Mouse (Mus musculus): ENCODE measurements around the gene Cfd.
"Not testable (repeated sequence)": the region's sequence is repeated elsewhere in the genome, so short reads cannot be mapped to it uniquely, and the experiment has no call there.

Cfd gene

GRCm38 (mm10) chr10:79884446-79884845 lies 6.2 kb upstream of the Cfd start:
- in situ Hi-C loops (cut with MboI, MseI), result no loop called here

DNA sequence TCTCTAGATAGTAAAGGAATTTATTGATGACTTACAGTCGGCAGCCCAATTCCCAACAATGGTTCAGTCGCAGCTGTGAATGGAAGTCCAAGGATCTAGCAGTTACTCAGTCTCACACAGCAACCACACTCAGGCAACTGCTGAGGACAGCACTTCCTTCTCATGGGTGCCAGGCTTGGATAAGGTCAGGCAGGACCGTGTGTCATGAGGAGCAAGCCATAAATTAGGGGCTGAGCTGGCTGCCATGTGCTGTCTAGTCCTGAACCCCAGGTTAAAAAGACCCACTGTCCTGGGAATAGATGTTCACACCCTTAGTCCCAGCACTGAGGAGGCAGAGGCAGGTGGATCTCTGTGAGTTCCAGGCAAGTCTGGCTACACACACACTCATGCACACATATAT lies 5.7 kb upstream of the Cfd start:
- in situ Hi-C loops (cut with MboI, MseI), result not testable (repeated sequence)

GRCm38 (mm10) chr10:79886054-79886453 lies 4.6 kb upstream of the Cfd start, which contains the start of gene Elane:
Gene Elane, plus strand, starts transcription at chr10:79886247.
- in situ Hi-C loops (cut with MboI, MseI), result no loop called here

DNA sequence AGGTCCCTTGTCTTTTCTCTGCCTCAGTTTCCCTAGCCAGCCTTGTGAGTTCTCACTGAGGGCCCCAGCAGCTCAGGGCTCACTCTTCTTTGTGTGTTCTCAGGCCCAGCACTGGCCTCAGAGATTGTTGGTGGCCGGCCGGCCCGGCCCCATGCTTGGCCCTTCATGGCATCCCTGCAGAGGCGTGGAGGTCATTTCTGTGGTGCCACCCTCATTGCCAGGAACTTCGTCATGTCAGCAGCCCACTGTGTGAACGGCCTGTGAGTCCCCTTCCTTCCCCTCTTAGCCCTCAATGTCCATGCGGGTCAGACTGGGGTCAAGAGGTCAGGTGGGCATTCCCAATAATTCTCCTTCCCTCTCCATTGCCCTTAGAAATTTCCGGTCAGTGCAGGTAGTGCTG lies 4.0 kb upstream of the Cfd start:
- in situ Hi-C loops (cut with MboI, MseI), result no loop called here

GRCm38 (mm10) chr10:79889386-79889785 lies 1.3 kb upstream of the Cfd start:
- in situ Hi-C loops (cut with MboI, MseI), result no loop called here

- in situ Hi-C loops (cut with MboI, MseI), result not testable (repeated sequence)
Observed at GRCm38 (mm10) chr10:79892451-79893118, 1.9 kb downstream of the Cfd start.

GRCm38 (mm10) chr10:79896306-79896705 lies 5.7 kb downstream of the Cfd start:
- in situ Hi-C loops (cut with MboI, MseI), result loop anchor here (5.0 kb wide), 1 partner anchor 41 kb away; no protein-coding TSS in a partner anchor

DNA sequence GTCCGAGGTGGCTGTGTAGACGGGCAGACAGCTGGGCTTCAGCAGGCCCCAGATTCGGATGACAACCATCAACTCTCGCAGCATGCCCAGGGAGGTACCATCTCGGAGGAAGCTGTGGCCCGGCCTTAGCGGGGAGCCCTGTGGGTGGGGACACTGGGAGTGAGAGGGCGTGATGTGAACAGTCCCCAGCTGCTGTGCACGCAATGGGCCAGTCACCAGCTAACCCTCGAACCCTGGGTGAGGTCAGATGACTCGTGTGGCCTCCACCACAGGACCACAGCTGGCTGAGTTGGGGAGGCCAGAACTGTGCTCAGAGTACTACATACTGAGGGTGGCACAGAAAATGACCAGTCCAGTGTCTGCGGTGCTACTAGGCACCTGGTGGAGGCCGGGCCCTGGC lies 6.2 kb downstream of the Cfd start:
- in situ Hi-C loops (cut with MboI, MseI), result loop anchor here (5.0 kb wide), 1 partner anchor 40 kb away; no protein-coding TSS in a partner anchor

DNA sequence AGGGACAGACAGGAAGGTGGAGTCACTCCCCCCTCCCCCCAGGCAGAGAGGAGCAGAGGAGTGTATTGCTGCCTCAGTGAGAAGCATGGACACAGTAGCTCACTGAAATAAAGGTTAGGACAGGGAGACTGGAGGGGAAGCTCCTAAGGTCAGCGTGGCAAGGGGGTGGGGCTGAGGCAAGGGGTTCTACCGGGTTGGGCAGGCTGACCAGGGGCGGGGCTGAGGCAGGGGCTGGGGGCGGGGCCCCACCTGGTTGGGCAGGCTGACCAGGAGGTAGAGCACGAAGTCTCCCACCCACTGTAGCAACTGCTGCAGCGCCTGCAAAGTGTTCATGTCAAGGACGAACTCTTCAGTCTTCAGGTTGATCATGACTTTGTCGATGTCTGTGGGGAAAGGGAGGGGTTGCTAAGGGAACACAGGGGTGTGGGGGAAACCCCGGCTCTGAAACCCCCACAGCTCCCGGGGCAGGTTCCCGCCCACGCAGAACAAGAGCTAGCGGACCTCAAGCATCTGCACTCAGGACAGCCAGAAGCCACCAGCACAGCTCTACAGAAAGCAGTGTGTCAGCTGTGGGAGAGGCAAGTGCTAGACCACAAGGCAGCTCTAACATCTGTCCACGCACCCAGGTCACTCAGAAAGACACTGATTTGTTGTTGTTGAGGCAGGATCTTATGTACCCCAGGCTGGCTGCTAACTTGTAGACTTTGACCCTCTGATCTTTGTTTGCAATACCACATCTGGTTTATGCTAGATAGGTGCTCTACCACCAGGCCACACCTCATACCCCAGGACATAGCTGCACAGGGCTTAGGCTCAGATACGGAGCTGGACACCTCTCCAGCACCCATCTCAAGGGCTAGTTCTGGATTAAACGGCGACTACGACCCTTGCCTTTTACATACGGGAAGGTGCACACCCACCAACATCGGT lies 6.9 kb downstream of the Cfd start:
- in situ Hi-C loops (cut with MboI, MseI), result loop anchor here (5.0 kb wide), 1 partner anchor 40 kb away; no protein-coding TSS in a partner anchor

DNA sequence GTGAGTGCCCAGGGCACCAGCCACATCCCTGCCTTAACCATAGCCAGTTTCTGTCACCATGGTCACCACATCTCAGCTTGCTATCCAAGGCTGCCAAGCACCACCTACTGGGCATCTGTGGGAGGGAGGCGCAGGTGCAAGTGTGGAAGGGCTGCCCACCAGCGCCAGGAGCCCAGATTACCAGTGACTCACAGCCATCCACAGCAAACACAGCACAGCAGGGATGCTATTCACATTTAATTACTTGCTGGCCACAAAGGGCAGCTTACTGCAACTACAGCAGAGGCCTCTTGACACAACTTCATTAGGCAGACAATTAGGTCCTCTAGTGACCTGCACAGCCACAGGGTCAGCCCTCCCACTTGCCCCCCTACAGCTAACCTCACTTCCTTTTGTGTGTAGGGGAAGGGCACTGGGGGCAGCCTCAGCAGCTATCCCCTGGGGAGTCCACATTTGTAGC lies 10.3 kb downstream of the Cfd start:
- in situ Hi-C loops (cut with MboI, MseI), result no loop called here

DNA sequence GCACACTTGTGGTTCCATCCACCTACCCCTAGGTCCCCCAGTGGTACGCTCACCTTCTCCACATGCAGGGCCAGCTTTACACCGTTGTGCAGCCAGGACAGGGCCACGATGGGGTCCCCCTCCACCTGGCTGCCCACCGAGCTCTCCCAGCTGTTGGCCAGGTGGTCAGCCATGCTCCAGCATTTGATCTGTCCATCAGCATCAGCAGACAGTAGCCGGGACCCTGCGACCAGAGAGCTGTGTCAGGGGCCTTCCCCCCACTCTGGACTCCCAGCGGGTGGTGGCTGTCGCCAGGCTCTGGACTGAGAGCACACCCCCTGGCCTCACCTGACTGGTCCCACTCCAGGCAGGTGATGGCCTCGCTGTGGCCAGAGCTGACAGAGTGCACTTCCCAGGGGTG lies 16.1 kb downstream of the Cfd start:
- in situ Hi-C loops (cut with MboI, MseI), result no loop called here

DNA sequence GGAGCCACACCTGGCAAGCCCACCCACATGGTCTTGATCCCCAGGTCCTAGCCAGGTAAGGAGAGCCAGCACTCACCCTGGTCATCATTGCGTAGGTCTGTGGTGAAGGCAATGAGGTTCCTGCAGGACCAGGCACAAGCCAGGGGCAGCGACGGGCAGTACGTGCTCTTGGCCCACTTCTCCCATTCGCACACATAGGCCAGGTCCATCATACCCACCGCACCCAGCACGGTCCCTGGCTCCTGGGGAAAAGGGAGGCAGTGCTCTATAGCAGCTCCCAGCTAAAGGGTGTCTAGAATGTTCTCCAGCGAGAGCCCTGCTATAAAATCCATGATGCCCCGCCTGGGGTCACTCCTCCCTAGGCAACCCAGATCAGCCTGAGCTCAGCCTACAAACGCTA lies 16.8 kb downstream of the Cfd start:
- in situ Hi-C loops (cut with MboI, MseI), result no loop called here

DNA sequence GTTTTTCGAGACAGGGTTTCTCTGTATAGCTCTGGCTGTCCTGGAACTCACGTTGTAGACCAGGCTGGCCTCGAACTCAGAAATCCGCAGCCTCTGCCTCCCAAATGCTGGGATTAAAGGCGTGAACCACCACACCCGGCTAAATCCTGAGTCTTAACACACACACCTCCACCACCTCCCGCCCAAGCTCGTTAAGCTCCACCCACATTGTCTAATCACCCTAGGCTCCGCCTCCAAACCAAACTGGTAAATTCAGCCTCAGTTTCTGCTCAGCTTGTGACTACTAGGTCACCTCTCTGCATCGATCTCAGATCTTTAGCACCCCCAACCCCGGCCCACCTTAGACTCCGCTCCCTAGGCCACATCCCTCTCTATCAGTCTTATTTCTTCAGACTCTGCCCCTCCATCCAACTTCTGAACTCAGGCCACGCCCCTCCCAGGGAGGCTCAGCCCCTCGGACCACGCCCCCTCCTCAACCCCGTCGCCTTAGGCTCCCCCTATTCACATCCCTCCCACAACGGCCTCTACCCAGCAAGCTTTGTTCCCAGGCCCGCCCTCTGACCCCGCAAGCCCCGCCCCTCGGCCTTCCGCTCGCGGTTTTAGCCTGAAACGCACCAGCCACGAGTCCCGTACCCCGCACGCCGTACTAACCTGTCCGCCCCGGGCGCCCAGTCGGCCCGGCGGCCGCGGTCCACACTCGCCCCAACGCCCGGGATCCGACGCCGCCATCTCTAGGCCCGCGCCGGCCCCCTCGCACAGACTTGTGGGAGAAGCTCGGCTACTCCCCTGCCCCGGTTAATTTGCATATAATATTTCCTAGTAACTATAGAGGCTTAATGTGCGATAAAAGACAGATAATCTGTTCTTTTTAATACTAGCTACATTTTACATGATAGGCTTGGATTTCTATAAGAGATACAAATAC lies 17.8 kb downstream of the Cfd start, which contains the start of gene Med16:
Med16 (minus strand) TSS at position 757 of the 925 bp plus-strand sequence.
- in situ Hi-C loops (cut with MboI, MseI), result no loop called here

GRCm38 (mm10) chr10:79909092-79909922 lies 18.7 kb downstream of the Cfd start:
- in situ Hi-C loops (cut with MboI, MseI), result no loop called here

DNA sequence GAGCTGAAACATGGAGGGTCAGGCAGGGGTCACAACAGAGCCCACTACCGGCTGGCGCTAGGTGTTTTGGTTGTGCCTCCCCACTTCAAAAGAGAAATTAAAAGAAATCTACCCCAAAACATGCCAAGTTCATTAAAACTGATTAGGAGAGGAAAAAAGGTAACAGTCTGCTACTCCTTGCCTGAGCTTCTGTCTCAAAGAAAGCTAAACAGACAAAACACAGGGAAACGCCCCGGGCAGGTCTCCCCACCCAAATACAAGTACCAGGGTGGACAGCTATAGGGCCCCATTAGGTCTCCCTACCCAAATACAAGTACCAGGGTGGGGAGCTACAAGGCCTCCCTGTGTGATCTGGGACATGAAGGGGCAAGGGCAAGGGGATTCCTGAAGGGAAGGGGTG lies 19.9 kb downstream of the Cfd start, which contains the start of gene Gm26602:
Gm26602 (plus strand) TSS at position 301 of the 400 bp plus-strand sequence.
- in situ Hi-C loops (cut with MboI, MseI), result no loop called here

DNA sequence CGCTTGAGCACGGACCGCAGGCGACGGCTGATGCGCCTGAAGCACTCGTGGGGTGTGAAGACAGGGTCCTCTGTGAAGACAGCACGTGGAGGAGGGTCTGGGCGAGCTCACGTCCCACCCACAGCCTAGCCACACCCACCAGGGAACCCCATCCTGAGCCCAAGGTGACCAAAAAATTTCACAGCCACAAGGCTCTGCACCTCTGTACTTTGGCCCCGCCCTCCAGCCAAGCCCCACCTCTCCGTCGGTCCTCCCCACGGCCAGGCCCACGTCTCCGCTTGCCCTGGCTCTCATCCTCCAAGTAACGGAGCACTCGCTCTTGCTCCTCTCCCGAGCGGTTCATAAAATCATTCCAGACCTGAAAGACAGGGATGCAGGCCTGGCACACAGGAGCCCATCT lies 21.8 kb downstream of the Cfd start:
- in situ Hi-C loops (cut with MboI, MseI), result no loop called here

DNA sequence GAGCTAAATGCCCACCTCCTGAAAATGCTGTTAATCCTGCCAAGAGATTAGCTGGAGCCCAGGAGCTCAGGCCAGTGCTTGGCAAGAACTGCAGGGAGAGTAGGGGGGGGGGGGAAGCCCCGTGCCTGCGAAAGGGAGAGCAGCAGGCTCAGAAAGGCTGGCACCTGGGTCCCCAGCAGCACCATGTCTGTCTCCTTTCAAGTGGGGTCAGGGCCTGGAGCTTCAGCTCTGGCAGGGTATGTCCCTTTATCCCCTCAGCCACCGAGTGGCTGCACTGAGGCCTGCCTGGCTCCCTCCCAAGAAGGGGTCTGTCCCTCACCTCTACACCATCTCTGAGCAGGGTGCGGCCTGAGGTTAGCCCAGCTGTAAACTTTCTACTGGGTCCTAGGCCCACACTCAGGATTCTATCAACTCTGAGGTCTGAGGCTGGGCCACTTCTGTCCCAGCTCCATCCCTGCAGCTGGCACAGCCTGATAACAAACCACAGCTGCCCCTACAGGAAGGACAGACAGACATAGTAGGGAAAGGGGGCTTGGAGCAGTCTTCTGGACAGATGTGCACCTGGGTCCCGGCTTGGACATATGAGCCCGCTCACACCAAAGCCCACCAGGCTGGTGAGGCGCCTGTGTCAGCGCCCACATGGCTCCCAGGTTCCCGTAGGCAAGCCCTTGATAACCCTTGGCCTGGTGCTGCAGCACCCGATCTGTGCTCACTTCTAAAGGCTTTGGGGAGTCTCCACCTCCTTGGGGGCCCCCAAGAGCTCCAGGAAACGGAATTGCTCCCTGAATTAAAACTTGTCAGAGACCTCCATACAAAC lies 23.7 kb downstream of the Cfd start:
- in situ Hi-C loops (cut with MboI, MseI), result no loop called here

- in situ Hi-C loops (cut with MboI, MseI), result no loop called here
Observed at GRCm38 (mm10) chr10:79914948-79915596, 24.4 kb downstream of the Cfd start.

DNA sequence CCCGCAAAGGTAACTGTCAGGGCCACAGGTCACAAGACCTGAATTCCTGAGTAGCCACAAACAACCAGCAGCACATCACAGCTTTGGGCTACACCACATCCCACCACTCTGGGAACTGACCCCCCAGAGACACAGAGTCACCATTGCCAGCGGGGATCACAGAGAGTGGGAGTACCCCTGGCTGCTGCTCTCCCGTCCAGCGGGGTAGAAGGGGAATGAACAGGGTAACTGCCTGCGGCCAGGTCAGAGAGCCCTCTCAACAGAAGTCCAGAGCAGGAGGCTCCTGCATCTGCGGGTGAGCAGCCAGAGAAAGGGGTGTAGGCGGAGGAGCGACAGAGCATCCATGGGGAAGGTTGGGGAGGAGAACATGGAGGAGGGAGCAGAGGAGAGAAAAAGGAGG lies 25.4 kb downstream of the Cfd start:
- in situ Hi-C loops (cut with MboI, MseI), result no loop called here
